Mouse (Mus musculus) limb, embryonic 13.5 days (tissue): ENCODE results near the gene Hist1h4m. TPM values are rescaled to one million over a fixed set of nuclear protein-coding genes. Genes with fewer than 3 reads are reported as not detected.
"Not testable (repeated sequence)": the region's sequence is repeated elsewhere in the genome, so short reads cannot be mapped to it uniquely, and the experiment has no call there.

Experiments
- ATAC-seq: fragments of 200-750 bp; cut with Nextera tagmentation; 2 replicates; pipeline ENCODE4 v1.8.0; 2017; ENCODE audit warnings: low read depth, moderate number of reproducible peaks, moderate TSS enrichment; ENCODE audit not compliant: low FRiP score
- H3K27ac ChIP-seq: fragments of 300-500 bp; sonication (generic); 2 replicates; pipeline ENCODE4 v1.5.1; 2015; ENCODE audit warnings: inconsistent platforms, mild to moderate bottlenecking, moderate library complexity
- H3K27me3 ChIP-seq: fragments of 300-500 bp; sonication (generic); 2 replicates; pipeline ENCODE4 v1.6.1; 2015; ENCODE audit warnings: mild to moderate bottlenecking, inconsistent platforms
- H3K36me3 ChIP-seq: fragments of 300-500 bp; sonication (generic); 2 replicates; pipeline ENCODE4 v1.6.1; 2015; ENCODE audit warnings: inconsistent platforms, mild to moderate bottlenecking, moderate library complexity
- H3K4me1 ChIP-seq: fragments of 300-500 bp; sonication (generic); 2 replicates; pipeline ENCODE4 v1.6.1; 2015; ENCODE audit warnings: inconsistent platforms
- H3K4me2 ChIP-seq: fragments of 300-500 bp; sonication (generic); replicated peaks from 2 replicates; pipeline ENCODE4 v1.6.1; 2015; ENCODE audit warnings: inconsistent platforms, mild to moderate bottlenecking, moderate library complexity
- H3K4me3 ChIP-seq: fragments of 300-500 bp; sonication (generic); 2 replicates; pipeline ENCODE4 v1.5.1; 2015; ENCODE audit warnings: moderate library complexity, mild to moderate bottlenecking, inconsistent platforms
- H3K9ac ChIP-seq: fragments of 300-500 bp; sonication (generic); 2 replicates; pipeline ENCODE4 v1.6.1; 2015; ENCODE audit warnings: mild to moderate bottlenecking, inconsistent platforms
- H3K9me3 ChIP-seq: fragments of 300-500 bp; sonication (generic); 2 replicates; pipeline ENCODE4 v1.6.1; 2016; ENCODE audit warnings: inconsistent platforms
- WGBS: fragments of 180-500 bp; shearing (Covaris S2); methylation state at CpG from one replicate; pipeline ENCODE4 v1.1.7; 2015; 5-methylcytosine and 5-hydroxymethylcytosine counted together
- polyA plus RNA-seq: library from polyadenylated mRNA; unstranded; fragments of >200 nt; fragmentation: Nextera tagmentation; extraction: Ambion mirVana; gene quantifications from 2 replicates; pipeline ENCODE4 v1.2.1, GENCODE M21; 2015

Hist1h4m gene
- polyA plus RNA-seq, 1 experiment from 2014 or later, result not detected

- Histone ChIP-seq H3K4me3 (no peak overlapping the region), H3K4me2 (no peak overlapping the region), H3K27me3 (no peaks in the 10 kb centered on the region), H3K36me3 (no peaks in the 10 kb centered on the region), H3K9ac (no peak overlapping the region), H3K4me1 (no peaks in the 10 kb centered on the region), H3K9me3 (no peaks in the 10 kb centered on the region), H3K27ac (no peak overlapping the region)
- no peak for ATAC-seq
- 79% methylated on average over 3 of the region's 3 CpGs for WGBS
These were observed 17.0 kb downstream of the Hist1h4m start for GRCm38 (mm10) chr13:21828511-21828910.

- Histone ChIP-seq H3K9ac (no peak overlapping the region), H3K27ac (peak overlapping the region; percentile 52; the same call in 1 of the 2 replicates), H3K4me2 (peak overlapping the region; percentile 25; the same call in 1 of the 2 replicates), H3K9me3 (no peaks in the 10 kb centered on the region), H3K36me3 (no peaks in the 10 kb centered on the region), H3K4me1 (no peaks in the 10 kb centered on the region), H3K4me3 (no peak overlapping the region), H3K27me3 (no peaks in the 10 kb centered on the region)
- WGBS, result 84% methylated on average over 10 of the region's 10 CpGs
- ATAC-seq, result no peak
These were observed 18.8 kb downstream of the Hist1h4m start for GRCm38 (mm10) chr13:21830344-21830743.

- peak; percentile 85 for ATAC-seq
These were observed 20.2 kb downstream of the Hist1h4m start, which contains the start of gene Hist1h4n for GRCm38 (mm10) chr13:21831418-21832394. Hist1h4n (minus strand) TSS chr13:21832196.

GRCm38 (mm10) chr13:21833461-21833860, 21.9 kb downstream of the Hist1h4m start, which contains the start of the genes Hist1h2ap and Hist1h2br:
Hist1h2ap (minus strand) TSS chr13:21833507.
Hist1h2br (plus strand) TSS chr13:21833743.
- H3K4me2 ChIP-seq, H3K27me3 ChIP-seq, H3K4me1 ChIP-seq, H3K4me3 ChIP-seq, H3K36me3 ChIP-seq, H3K9ac ChIP-seq, H3K9me3 ChIP-seq, H3K27ac ChIP-seq: not testable (repeated sequence)
- ATAC-seq, result peak; percentile 95
- no CpG with 5 or more reads among the region's 24 CpGs for WGBS

More at GRCm38 (mm10) chr13:21831418-21832394, 20.2 kb downstream of the Hist1h4m start, which contains the start of gene Hist1h4n:
- peak within 1 kb of the TSS; percentile 63; the same call in 1 of the 2 replicates for H3K27ac ChIP-seq
- not testable (repeated sequence) for H3K4me1 ChIP-seq, H3K9me3 ChIP-seq, H3K9ac ChIP-seq, H3K27me3 ChIP-seq, H3K36me3 ChIP-seq
- WGBS, result under 1% methylated on average over 25 of the region's 58 CpGs
- peak within 1 kb of the TSS; percentile 28 for H3K4me3 ChIP-seq
- peak within 1 kb of the TSS; percentile 55 for H3K4me2 ChIP-seq

- H3K36me3 ChIP-seq, H3K4me2 ChIP-seq, H3K4me1 ChIP-seq, H3K27ac ChIP-seq, H3K27me3 ChIP-seq, H3K9ac ChIP-seq, H3K4me3 ChIP-seq, H3K9me3 ChIP-seq: not testable (repeated sequence)
- no CpG with 5 or more reads among the region's 4 CpGs for WGBS
- peak; percentile 55; the same call in 1 of the 2 replicates for ATAC-seq
These were observed 29.0 kb downstream of the Hist1h4m start for GRCm38 (mm10) chr13:21840508-21840907.

GRCm38 (mm10) chr13:21846356-21846755, 34.8 kb downstream of the Hist1h4m start:
- H3K27ac ChIP-seq, H3K9ac ChIP-seq, H3K9me3 ChIP-seq, H3K4me1 ChIP-seq, ATAC-seq, H3K4me3 ChIP-seq, H3K4me2 ChIP-seq, H3K27me3 ChIP-seq, H3K36me3 ChIP-seq: not testable (repeated sequence)

- H3K9ac ChIP-seq, result no peak overlapping the region
- H3K9me3 ChIP-seq, result no peaks in the 10 kb centered on the region
- no peak overlapping the region for H3K4me3 ChIP-seq
- no peaks in the 10 kb centered on the region for H3K36me3 ChIP-seq
- no peak overlapping the region for H3K27ac ChIP-seq
- H3K27me3 ChIP-seq, result no peaks in the 10 kb centered on the region
- H3K4me2 ChIP-seq, result no peak overlapping the region
- no peaks in the 10 kb centered on the region for H3K4me1 ChIP-seq
- 25% methylated on average over 8 of the region's 8 CpGs for WGBS
- no peak for ATAC-seq
These were observed 36.3 kb downstream of the Hist1h4m start for GRCm38 (mm10) chr13:21847883-21848282.

- ATAC-seq, H3K36me3 ChIP-seq, H3K4me1 ChIP-seq, H3K27ac ChIP-seq, H3K27me3 ChIP-seq, H3K4me3 ChIP-seq, H3K9ac ChIP-seq, H3K9me3 ChIP-seq, H3K4me2 ChIP-seq: not testable (repeated sequence)
- 39% methylated on average over 1 of the region's 1 CpGs for WGBS
These were observed 39.1 kb downstream of the Hist1h4m start for GRCm38 (mm10) chr13:21850696-21851095.

- Histone ChIP-seq H3K4me1 (no peaks in the 10 kb centered on the region), H3K27ac (no peak overlapping the region), H3K9me3 (no peaks in the 10 kb centered on the region), H3K4me3 (no peak overlapping the region), H3K27me3 (no peaks in the 10 kb centered on the region), H3K4me2 (no peak overlapping the region), H3K36me3 (no peaks in the 10 kb centered on the region), H3K9ac (no peak overlapping the region)
- 57% methylated on average over 3 of the region's 3 CpGs for WGBS
- ATAC-seq, result no peak
These were observed 40.8 kb downstream of the Hist1h4m start for GRCm38 (mm10) chr13:21852215-21852945.

- H3K4me3 ChIP-seq, result peak overlapping the region; percentile 42
- H3K36me3 ChIP-seq, result no peaks in the 10 kb centered on the region
- 0 out of 2 replicates have a peak, but pooled peaks cover 3% of the 10 kb centered on the region for H3K4me1 ChIP-seq
- no peaks in the 10 kb centered on the region for H3K27me3 ChIP-seq
- no peak overlapping the region for H3K27ac ChIP-seq
- 2% methylated on average over 11 of the region's 11 CpGs for WGBS
- H3K9me3 ChIP-seq, result no peaks in the 10 kb centered on the region
- no peak for ATAC-seq
- H3K4me2 ChIP-seq, result peak overlapping the region; percentile 61
- no peak overlapping the region for H3K9ac ChIP-seq
These were observed 43.6 kb downstream of the Hist1h4m start for GRCm38 (mm10) chr13:21855146-21855545.

GRCm38 (mm10) chr13:21855698-21856162, 44.2 kb downstream of the Hist1h4m start:
- H3K4me2 ChIP-seq, result peak overlapping the region; percentile 61
- H3K9me3 ChIP-seq, result no peaks in the 10 kb centered on the region
- H3K4me3 ChIP-seq, result peak overlapping the region; percentile 42
- peak overlapping the region; percentile 48; the same call in 1 of the 2 replicates for H3K9ac ChIP-seq
- H3K27ac ChIP-seq, result no peak overlapping the region
- WGBS, result 2% methylated on average over 15 of the region's 15 CpGs
- no peak for ATAC-seq
- H3K4me1 ChIP-seq, result 0 out of 2 replicates have a peak, but pooled peaks cover 3% of the 10 kb centered on the region
- no peaks in the 10 kb centered on the region for H3K27me3 ChIP-seq
- no peaks in the 10 kb centered on the region for H3K36me3 ChIP-seq

- ATAC-seq, result no peak
- Histone ChIP-seq H3K9ac (no peak overlapping the region), H3K9me3 (no peaks in the 10 kb centered on the region), H3K4me2 (no peak overlapping the region), H3K4me1 (0 out of 2 replicates have a peak, but pooled peaks cover 3% of the 10 kb centered on the region), H3K36me3 (no peaks in the 10 kb centered on the region), H3K27ac (no peak overlapping the region), H3K27me3 (no peaks in the 10 kb centered on the region), H3K4me3 (no peak overlapping the region)
- 19% methylated on average over 5 of the region's 5 CpGs for WGBS
These were observed 50.1 kb downstream of the Hist1h4m start for GRCm38 (mm10) chr13:21861608-21862007.
